Mouse (Mus musculus): ENCODE data around the gene Cep128. TPM values are rescaled to one million over a fixed set of nuclear protein-coding genes. Genes with fewer than 3 reads are reported as not detected.
A peak's percentile ranks its signal among the peaks of the same experiment; 100 is the strongest.

Gene Cep128
- total RNA-seq, 1 experiment from 2014 or later = 14.0 TPM

DNA sequence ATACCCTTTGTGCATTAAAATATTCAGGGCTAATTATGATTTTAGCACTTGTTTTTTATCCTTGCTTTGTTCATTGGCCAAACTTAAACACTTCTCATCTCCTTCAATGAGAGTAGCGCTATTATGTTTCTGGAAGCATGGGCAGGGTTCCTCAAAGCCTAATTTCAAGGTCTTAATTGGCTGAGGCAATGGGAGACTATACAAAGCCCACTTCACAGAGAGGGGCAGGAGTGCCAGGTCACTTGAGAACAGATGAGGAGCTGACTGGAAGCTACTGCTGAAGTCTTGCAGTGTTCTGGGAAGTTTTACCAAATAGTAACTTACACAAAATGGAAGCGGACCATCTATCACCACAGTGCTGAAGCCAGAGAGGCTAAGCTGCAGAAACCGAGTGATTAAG lies 179.9 kb downstream of the Cep128 start:
- no peak for ATAC-seq (replicated peaks; ENCODE audit: insufficient number of reproducible peaks, low FRiP score, low TSS enrichment, poor library complexity, severe bottlenecking)

DNA sequence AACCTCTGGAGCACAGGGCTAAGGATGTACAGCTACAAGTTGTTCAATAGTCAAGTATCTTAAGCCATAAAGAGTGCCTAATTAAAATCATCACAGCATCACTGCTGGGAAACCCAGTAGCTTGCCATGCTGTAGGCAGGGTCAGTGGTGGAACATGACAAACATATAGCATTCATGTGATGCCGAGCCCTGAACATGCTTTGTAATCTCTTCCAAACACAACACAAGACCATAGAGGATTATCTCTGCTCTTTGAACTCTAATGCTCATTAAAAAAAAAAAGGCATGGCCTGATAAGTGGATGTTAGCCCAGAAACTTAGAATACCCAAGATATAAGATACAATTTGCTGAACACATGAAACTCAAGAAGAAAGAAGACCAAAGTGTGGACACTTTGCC lies 181.7 kb downstream of the Cep128 start:
- no peak for ATAC-seq (replicated peaks; ENCODE audit: insufficient number of reproducible peaks, low FRiP score, low TSS enrichment, poor library complexity, severe bottlenecking)

- no peak for ATAC-seq (replicated peaks; ENCODE audit: insufficient number of reproducible peaks, low FRiP score, low TSS enrichment, poor library complexity, severe bottlenecking)
Observed at GRCm38 (mm10) chr12:91189111-91189510, 195.1 kb downstream of the Cep128 start.

DNA sequence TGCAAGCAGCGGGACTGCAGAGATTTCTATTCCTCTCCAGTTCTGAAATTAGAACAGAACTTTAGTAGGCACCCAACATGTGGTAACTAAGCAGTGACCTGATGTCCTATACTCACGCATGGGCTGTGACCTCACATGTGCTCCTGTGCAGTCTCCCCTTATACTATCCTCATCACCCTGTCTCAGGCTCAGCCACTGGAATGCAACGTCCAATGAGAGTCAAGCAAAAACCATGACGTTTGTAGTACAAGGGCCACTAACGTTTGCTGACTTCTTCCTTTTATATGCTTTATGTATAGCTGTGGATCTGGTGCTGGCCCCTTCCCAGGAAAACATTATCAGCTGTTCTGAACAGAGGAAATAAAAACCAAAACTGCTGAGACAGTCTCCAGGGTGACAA lies 198.6 kb downstream of the Cep128 start:
- no peak for ATAC-seq (replicated peaks; ENCODE audit: insufficient number of reproducible peaks, low FRiP score, low TSS enrichment, poor library complexity, severe bottlenecking)

- no peak for ATAC-seq (replicated peaks; ENCODE audit: insufficient number of reproducible peaks, low FRiP score, low TSS enrichment, poor library complexity, severe bottlenecking)
Observed at GRCm38 (mm10) chr12:91184616-91185015, 199.6 kb downstream of the Cep128 start.

DNA sequence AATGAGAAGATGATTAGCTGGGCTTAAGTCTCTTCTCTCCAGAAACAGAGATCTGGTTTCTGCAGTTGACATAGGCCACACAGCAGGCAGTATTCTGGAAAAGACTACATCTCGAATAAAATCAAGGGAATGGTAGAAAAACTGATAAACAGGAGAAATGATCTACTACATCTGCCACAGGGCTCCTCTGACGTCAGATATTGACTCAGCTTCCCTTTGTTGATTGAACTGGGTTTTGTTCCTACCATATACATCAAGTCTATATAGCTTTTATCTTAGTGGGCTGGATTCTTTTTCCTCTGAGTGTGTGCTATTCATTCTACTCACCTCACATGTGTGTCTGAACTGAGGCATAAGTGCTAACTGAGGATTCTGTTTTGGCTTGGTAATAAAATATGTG lies 200.3 kb downstream of the Cep128 start:
- no peak for ATAC-seq (replicated peaks; ENCODE audit: insufficient number of reproducible peaks, low FRiP score, low TSS enrichment, poor library complexity, severe bottlenecking)

GRCm38 (mm10) chr12:91183304-91183855 lies 200.8 kb downstream of the Cep128 start:
- ATAC-seq (replicated peaks; ENCODE audit: insufficient number of reproducible peaks, low FRiP score, low TSS enrichment, poor library complexity, severe bottlenecking) = peak; percentile 78

DNA sequence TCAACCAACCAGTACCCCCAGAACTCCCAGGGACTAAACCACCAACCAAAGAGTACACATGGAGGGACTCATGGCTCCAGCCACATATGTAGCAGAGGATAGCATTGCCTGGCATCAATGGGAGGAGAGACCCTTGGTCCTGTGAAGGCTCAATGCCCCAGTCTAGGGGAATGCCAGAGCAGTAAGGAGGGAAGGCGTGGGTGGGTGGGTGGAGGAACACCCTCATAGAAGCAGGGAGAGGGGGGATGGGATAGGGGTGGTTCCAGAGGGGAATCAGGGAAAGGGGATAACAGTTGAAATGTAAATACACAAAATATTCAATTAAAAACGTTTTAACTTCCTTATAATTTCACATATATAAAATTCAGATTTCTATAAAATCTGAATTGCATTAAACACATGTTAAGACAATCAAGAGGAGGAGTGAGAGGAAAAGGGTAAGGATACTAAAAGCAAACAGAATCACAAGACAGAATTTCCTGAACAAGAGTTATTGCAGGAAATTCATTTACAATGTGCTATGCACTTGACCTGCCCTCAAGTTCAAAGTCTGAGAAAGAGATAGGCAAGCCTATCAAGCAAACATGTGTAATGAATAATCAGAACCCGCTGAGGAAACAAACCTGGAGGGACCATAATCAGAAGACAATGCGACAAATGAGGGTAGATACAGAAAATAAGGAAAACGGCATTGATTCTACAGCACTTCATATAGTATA lies 207.2 kb downstream of the Cep128 start:
- ATAC-seq (replicated peaks; ENCODE audit: insufficient number of reproducible peaks, low FRiP score, low TSS enrichment, poor library complexity, severe bottlenecking) = no peak

DNA sequence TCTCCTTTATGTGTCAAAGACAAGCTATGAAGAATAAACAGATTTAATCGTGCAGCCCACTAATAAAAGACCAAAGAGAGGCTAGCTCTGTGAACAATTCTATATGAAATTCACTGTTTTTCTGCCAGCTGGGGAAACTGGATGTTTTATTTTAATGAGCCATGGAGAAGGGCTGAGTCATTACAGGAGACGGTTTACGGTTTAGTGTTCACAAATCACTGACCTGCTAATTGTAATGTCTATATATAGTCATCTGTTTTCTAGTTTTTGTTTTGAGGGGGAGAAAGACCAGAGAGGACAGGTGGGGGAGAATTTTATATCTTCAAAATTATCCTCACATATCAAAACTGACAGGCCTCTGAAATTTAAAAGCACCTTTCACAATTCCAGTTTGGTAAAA lies 212.6 kb downstream of the Cep128 start:
- no peak for ATAC-seq (replicated peaks; ENCODE audit: insufficient number of reproducible peaks, low FRiP score, low TSS enrichment, poor library complexity, severe bottlenecking)

DNA sequence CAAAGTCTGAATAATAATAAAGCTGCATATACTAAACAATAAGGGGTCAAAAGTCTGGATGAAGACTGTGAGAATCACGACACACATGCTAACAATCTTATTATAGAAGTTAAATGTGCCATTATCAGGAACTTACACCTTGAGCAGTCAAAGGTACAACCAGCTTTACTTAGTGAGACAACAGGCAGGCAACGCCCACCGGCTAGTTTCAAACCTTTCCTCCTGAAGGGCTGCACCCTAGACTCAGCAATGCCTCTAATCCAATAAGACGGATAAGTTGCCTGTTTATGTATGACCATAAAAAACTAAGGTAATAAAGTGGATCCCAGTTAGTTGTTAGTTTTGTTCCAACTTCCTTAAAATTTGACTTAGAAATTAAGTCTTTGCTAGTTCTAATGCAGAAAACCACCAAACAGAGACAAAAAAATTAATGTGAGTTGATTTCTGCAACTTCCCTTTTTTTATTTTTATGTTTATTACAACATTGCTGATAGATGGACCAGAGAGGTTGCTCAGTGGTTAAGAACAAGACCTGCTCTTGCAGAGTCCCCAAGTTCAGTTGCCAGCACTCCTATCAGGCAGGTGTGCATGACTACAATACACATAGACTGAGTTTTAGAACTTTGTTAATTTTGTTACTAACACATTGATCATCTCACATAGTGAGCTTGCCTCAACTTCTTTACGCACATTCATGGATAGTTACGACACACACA lies 223.0 kb downstream of the Cep128 start:
- ATAC-seq (replicated peaks; ENCODE audit: insufficient number of reproducible peaks, low FRiP score, low TSS enrichment, poor library complexity, severe bottlenecking) = no peak

DNA sequence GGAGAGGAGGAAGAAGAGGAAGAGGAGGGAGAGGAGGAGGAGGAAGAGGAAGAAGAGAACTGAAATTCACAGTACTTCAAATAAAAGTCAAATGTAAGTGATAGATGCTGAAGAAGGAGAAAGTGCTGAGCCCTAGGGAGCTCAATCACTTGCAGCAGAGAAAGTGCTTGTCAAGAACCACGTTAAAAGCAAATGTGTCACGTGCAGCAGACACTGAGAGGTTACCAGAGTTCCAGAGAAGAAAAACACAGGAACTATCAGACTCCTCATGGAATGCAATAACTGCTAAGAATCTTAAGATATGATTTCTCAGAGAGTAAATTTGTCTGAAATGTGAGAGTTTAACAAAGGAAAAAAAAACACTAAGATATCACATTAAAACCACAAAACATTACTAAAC lies 225.7 kb downstream of the Cep128 start:
- no peak for ATAC-seq (replicated peaks; ENCODE audit: insufficient number of reproducible peaks, low FRiP score, low TSS enrichment, poor library complexity, severe bottlenecking)

GRCm38 (mm10) chr12:91154052-91154451 lies 230.2 kb downstream of the Cep128 start:
- no peak for ATAC-seq (replicated peaks; ENCODE audit: insufficient number of reproducible peaks, low FRiP score, low TSS enrichment, poor library complexity, severe bottlenecking)

DNA sequence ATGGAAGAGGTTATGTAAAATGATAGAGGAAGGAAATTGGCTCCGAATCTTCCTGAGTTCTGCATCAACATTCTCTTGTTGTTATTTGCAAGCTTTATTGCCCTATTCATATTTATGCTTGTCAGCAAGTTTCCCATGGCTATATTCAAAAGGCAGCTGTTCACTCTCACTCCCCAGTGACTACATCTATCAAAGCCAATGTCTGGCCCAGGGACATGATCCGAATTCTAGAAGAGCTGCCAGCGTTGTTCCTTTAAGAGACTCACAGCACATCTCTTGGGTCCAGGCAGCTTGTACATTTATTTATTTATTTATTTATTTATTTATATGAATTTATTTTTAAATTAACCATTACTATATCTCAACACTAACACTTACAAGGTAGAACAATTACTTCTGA lies 235.1 kb downstream of the Cep128 start:
- no peak for ATAC-seq (replicated peaks; ENCODE audit: insufficient number of reproducible peaks, low FRiP score, low TSS enrichment, poor library complexity, severe bottlenecking)

DNA sequence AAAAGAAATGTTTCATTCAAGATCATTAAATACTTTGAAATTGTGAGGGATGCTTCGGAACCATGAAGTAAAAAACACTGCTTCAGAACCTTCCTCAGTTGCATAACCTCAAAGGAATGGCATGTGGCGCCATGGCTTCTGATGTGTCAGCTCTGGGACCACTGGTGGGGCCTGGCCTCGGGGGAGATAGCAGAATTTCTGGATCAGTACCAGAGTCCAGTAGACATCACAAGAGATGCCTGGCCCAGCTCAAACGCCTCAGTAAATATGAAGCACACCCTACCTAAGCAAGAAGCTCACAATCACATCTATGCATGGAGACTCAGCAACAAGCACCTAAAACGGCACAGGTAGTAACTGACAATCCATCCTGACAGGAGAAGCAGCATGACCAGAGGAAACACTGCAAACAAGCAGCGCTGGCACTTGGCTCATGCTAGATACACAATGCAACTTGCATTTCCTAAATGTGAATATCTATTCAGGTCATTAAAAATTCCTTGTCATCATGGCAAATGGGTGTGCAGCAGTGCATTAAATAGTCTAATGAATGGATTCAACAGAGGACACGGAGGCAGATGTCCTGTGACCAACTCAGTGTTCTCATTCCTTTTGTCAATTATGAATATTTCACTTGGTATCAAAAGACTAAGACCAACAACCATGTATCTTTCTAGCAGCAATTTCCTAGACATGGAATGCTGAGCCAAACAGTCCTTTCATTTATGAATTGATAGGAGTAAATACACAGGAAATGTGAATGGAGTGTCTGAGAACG lies 249.3 kb downstream of the Cep128 start:
- ATAC-seq (replicated peaks; ENCODE audit: insufficient number of reproducible peaks, low FRiP score, low TSS enrichment, poor library complexity, severe bottlenecking) = no peak

DNA sequence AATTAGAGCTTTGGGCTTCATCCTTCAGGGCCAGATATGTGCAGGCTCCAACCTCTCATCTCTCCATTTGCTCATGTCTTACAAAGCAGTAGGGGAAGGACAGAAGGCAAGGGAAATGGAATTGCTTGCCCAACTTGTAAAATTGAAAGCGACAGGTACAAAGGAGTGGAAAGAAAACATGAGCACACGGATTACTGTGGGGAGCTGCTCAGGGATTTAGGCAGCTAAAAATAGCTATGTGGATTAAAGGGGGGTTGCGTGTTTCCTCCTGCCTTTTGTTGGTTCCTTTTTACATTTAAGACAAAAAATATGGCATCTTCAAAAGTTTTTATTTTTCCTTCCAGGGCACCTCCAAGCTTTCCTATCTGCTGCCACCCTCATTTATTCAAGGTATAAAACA lies 269.2 kb downstream of the Cep128 start:
- ATAC-seq (replicated peaks; ENCODE audit: insufficient number of reproducible peaks, low FRiP score, low TSS enrichment, poor library complexity, severe bottlenecking) = no peak

- no peak for ATAC-seq (replicated peaks; ENCODE audit: insufficient number of reproducible peaks, low FRiP score, low TSS enrichment, poor library complexity, severe bottlenecking)
Observed at GRCm38 (mm10) chr12:91103316-91103715, 280.9 kb downstream of the Cep128 start.

DNA sequence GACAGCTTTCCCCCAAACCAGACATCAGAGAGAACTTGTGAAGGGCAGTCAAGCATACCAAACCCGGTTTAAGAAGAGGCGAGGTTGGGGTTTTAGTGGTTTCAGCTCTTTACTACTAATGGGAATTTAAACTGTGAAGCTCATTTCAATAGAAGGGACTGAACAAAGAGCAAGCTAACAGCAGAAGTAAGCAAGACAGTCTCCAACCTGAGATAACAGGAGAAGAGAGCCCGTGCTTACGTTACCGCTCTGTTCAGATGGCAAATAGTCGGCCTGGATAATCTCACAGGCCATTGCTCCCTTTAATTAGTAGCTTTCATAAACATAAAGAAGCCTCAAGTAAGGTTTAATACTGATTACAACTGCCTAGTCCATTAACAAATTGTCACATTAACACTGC lies 286.3 kb downstream of the Cep128 start:
- ATAC-seq (replicated peaks; ENCODE audit: insufficient number of reproducible peaks, low FRiP score, low TSS enrichment, poor library complexity, severe bottlenecking) = no peak

- ATAC-seq (replicated peaks; ENCODE audit: insufficient number of reproducible peaks, low FRiP score, low TSS enrichment, poor library complexity, severe bottlenecking) = no peak
Observed at GRCm38 (mm10) chr12:91096197-91096596, 288.0 kb downstream of the Cep128 start.

DNA sequence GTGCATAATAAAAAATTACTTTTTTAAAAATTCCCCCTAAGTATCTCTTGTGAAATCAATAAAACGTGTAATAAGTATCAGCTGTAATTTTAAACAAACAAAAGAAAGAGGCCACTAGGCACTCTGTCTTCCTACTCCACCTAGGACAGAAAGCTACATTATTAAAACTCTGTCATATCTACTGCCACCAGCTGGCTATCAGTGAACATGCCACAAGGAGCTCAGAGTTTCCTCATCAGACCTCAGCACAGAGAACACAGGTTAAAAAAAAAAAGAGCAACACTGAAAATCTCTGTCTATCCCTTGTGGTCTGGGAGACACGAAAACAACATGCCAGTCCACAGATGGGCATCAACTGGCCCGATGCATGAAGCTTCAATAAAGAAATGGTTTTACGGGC lies 295.9 kb downstream of the Cep128 start:
- no peak for ATAC-seq (replicated peaks; ENCODE audit: insufficient number of reproducible peaks, low FRiP score, low TSS enrichment, poor library complexity, severe bottlenecking)

Data from monocyte, adult 5-6 weeks (primary cell).